Mouse (Mus musculus) yolk sac, embryonic 10.5 days (tissue): Measurements from ENCODE around the gene Col1a1.

Experiments
- DNase-seq: peaks from one replicate; pipeline ENCODE4 v3.0.0-alpha.2; 2017; ENCODE audit warnings: low spot score

The Col1a1 gene

GRCm38 (mm10) chr11:94996101-94996500 is 60.1 kb downstream of the Col1a1 start:
- no peak for DNase-seq

DNA sequence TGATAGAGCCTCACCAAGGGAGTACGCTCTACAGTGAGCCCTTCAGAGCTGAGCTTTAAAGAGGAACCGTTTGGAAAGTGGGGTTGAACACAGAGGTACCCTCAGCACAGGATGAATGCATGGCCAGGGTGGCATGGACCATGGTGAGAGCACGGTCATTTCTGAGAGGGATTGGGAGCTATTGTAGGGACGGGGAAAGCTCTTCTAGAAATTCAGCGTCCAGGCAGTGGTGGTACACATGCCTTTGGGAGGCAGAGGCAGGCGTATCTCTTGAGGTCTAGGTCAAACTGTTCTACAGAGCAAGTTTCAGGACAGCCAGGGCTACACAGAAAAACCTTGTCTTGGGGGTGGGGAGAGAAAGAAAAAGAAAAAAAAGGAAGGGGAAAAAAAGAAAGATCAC is 61.0 kb downstream of the Col1a1 start:
- no peak for DNase-seq

GRCm38 (mm10) chr11:94997596-94997995 is 61.6 kb downstream of the Col1a1 start:
- peak; percentile 32 for DNase-seq

GRCm38 (mm10) chr11:94998041-94998531 is 62.1 kb downstream of the Col1a1 start:
- no peak for DNase-seq

DNA sequence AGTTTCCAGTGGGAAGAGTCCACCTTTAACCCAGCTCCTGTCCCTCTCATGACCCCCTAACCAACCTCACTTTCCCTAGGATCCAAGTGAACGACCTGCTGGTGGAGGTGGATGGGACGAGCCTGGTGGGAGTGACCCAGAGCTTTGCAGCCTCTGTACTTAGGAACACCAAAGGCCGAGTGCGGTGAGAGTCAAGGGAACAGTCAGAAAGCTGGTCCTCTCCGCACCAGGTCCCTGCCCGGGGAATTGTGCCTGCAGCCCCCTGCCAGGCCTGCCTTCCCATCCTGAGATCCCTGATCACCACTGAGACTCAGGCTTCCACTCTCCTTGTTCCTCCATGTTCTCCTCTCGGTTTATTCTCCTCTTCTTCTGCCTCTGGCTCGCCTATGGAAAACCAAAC is 64.1 kb downstream of the Col1a1 start:
- DNase-seq, result no peak

- DNase-seq, result no peak
These were observed 64.5 kb downstream of the Col1a1 start for GRCm38 (mm10) chr11:95000548-95000947.

- DNase-seq, result peak; percentile 55
These were observed 65.0 kb downstream of the Col1a1 start for GRCm38 (mm10) chr11:95001058-95001457.

GRCm38 (mm10) chr11:95001584-95002347 is 65.7 kb downstream of the Col1a1 start:
- no peak for DNase-seq
